Mouse (Mus musculus) forebrain, postnatal 0 days (tissue): ENCODE data around the gene Smarca1. TPM values are rescaled to one million over a fixed set of nuclear protein-coding genes. Genes with fewer than 3 reads are reported as not detected.
A peak's percentile ranks its signal among the peaks of the same experiment; 100 is the strongest.

Experiments used
- ATAC-seq: fragments of 200-750 bp; cut with Nextera tagmentation; 2 replicates; pipeline ENCODE4 v1.8.0; 2017; ENCODE audit warnings: mild to moderate bottlenecking, moderate library complexity
- DNase-seq: peaks from one replicate; pipeline ENCODE4 v3.0.0-alpha.2; 2015
- H3K27ac ChIP-seq: fragments of 300-500 bp; sonication (generic); 2 replicates; pipeline ENCODE4 v1.5.1; 2014; ENCODE audit warnings: low read depth, mild to moderate bottlenecking, antibody characterized with exemption, low read length, moderate library complexity, mixed read lengths
- H3K27me3 ChIP-seq: fragments of 300-500 bp; sonication (generic); 2 replicates; pipeline ENCODE4 v1.6.1; 2014; ENCODE audit warnings: mild to moderate bottlenecking, low read length, mixed read lengths; ENCODE audit not compliant: insufficient read depth
- H3K36me3 ChIP-seq: fragments of 300-500 bp; sonication (generic); 2 replicates; pipeline ENCODE4 v1.6.1; 2014; ENCODE audit warnings: mild to moderate bottlenecking, moderate library complexity; ENCODE audit not compliant: insufficient read depth
- H3K4me1 ChIP-seq: fragments of 300-500 bp; sonication (generic); 2 replicates; pipeline ENCODE4 v1.6.1; 2014; ENCODE audit warnings: antibody characterized with exemption; ENCODE audit not compliant: insufficient read depth
- H3K4me2 ChIP-seq: fragments of 300-500 bp; sonication (generic); 2 replicates; pipeline ENCODE4 v1.6.1; 2014; ENCODE audit warnings: low read depth, mild to moderate bottlenecking, moderate library complexity
- H3K4me3 ChIP-seq: fragments of 300-500 bp; sonication (generic); 2 replicates; pipeline ENCODE4 v1.5.1; 2014; ENCODE audit warnings: low read depth, low read length, mixed read lengths
- H3K9ac ChIP-seq: fragments of 300-500 bp; sonication (generic); 2 replicates; pipeline ENCODE4 v1.6.1; 2014; ENCODE audit warnings: mild to moderate bottlenecking
- H3K9me3 ChIP-seq: fragments of 300-500 bp; sonication (generic); 2 replicates; pipeline ENCODE4 v1.6.1; 2016; ENCODE audit warnings: low read length
- CTCF ChIP-seq: sonication (generic); IDR thresholded peaks from 2 replicates; pipeline ENCODE4 v1.5.1; 2016; ENCODE audit warnings: antibody characterized with exemption, control low read depth, low read depth
- WGBS: fragments of 180-500 bp; shearing (Covaris S2); extraction: QIAGEN DNeasy Blood & Tissue Kit; methylation state at CpG from one replicate; pipeline ENCODE4 v1.1.7; 2014; 5-methylcytosine and 5-hydroxymethylcytosine counted together
- polyA plus RNA-seq: library from polyadenylated mRNA; unstranded; fragments of >200 nt; fragmentation: Nextera tagmentation; extraction: Ambion mirVana; gene quantifications from 2 replicates; pipeline ENCODE4 v1.2.1, GENCODE M21; 2015
- total RNA-seq: library from RNA; depleted of rRNA; stranded (reverse); fragments of >200 nt; gene quantifications from 2 replicates; pipeline ENCODE4 v1.2.3, GENCODE M21; 2014

Gene Smarca1
- total and polyA plus RNA-seq, 2 experiments from 2014 or later = 28.6 to 63.1 TPM

DNA sequence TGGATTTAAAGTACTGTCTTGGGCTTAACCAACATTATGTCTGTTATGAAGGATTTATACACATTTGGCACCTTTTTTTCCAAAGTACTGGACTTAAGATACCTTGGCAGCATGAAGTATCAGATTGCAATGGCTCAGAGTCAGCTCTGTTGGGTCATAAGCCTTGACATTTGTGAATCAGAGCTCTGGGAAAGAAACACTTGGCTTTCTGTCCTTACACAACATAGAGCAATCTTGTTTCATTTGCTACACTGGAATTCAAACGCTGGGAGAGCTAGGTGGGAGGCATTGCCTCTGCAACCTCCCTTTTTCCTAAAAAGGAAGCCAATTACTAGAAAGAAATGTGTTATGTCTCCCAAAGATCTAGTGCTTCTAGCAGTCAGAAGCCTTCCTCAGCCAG, 24.1 kb upstream of the Smarca1 start:
- Histone ChIP-seq H3K9me3 (no peaks in the 10 kb centered on the region), H3K4me1 (no peaks in the 10 kb centered on the region), H3K27ac (no peak overlapping the region), H3K4me2 (no peak overlapping the region), H3K4me3 (no peak overlapping the region), H3K36me3 (no peaks in the 10 kb centered on the region), H3K9ac (no peak overlapping the region), H3K27me3 (no peaks in the 10 kb centered on the region)
- 76% methylated on average over 1 of the region's 1 CpGs for WGBS
- ATAC-seq = no peak
- DNase-seq = no peak
- TF ChIP-seq CTCF = no peak

DNA sequence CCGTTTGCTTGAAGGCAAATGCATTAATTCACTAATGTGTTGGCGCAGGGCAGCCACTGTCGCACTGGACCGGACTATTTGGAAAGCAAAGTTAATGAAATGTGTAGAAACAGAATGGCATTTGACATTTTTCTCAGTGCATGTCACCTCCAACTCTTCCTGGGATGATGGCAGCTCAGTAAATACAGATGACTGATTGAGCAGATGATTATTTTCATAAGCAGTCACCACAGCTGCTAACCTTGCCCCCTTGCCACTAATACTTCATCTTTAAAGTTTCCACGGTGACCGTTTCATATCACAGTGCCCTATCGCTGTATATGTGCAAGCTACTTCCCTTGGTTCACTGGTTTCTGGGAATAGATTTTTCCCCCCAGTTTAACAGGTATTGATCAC, 20.8 kb upstream of the Smarca1 start:
- H3K9ac ChIP-seq = no peak overlapping the region
- H3K4me2 ChIP-seq = no peak overlapping the region; the same call in 1 of the 2 replicates
- no peaks in the 10 kb centered on the region for H3K9me3 ChIP-seq
- DNase-seq (no peak), ATAC-seq (no peak)
- H3K27ac ChIP-seq = no peak overlapping the region
- no peak for TF ChIP-seq CTCF
- no peaks in the 10 kb centered on the region for H3K4me1 ChIP-seq
- no peaks in the 10 kb centered on the region for H3K27me3 ChIP-seq
- WGBS = 83% methylated on average over 7 of the region's 7 CpGs
- H3K4me3 ChIP-seq = no peak overlapping the region
- no peaks in the 10 kb centered on the region for H3K36me3 ChIP-seq

DNA sequence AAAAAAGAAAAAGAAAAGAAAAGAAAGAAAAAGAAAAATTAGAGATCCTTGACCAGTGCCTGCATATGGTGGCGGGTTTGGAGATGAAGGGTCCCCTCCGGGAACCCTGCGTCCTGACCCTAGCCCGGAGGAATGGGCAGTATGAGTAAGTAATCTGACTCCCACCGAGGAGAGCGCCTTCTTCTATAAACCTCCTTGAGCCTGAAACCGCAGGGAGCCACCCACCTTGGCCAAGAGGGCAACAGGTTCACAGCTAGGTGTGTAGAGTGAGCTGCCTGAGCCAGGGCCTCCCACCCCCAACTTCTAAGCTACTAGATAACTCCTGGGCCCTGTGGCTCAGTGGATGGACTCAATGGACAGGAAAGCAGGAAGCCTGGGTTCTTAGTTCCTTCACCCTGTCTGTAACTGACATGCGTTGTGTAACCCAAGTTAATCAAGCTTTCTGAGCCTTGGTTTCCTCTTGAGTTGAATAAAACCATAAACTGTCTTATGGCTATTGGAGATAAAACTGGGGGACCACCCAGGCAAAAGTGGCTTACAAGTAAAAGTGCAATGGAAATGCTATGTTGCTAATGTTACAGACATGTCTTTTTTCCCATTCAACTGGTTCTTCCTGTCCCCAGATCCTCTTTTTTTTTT, 20.2 kb upstream of the Smarca1 start:
- H3K4me3 ChIP-seq = peak overlapping the region; percentile 58
- H3K27me3 ChIP-seq = no peaks in the 10 kb centered on the region
- H3K4me1 ChIP-seq = no peaks in the 10 kb centered on the region
- H3K27ac ChIP-seq = no peak overlapping the region
- WGBS = 33% methylated on average over 8 of the region's 8 CpGs
- no peak for ATAC-seq
- peak; percentile 9 for DNase-seq
- H3K36me3 ChIP-seq = no peaks in the 10 kb centered on the region
- TF ChIP-seq CTCF = no peak
- H3K4me2 ChIP-seq = peak overlapping the region; percentile 49
- peak overlapping the region; percentile 74 for H3K9ac ChIP-seq
- no peaks in the 10 kb centered on the region for H3K9me3 ChIP-seq

DNA sequence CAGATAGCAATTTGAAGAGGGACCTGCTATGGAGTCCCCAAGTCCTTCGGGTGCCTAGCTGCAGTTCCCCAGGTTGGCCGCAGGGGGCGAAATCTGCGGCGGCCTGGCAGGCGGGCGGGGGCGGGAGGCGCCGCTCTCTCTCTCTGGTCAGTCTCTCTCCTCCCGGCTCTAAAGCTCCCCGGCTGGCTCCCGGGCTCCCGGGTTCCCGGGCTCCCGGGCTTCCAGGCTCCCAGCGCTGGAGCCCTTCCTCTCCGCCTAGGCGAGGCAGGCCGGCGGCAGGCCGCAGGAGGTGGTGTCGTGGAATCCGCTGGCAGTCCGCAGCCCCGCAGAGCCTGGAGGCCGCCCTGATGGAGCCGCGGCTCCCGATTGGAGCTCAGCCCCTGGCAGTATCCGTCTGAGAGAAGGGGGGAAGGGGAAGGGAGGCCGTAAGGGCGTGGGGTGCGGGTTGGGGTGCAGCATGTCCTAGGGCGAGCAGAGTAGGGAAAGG, 19.6 kb upstream of the Smarca1 start, which contains the start of gene Ocrl:
TSS of gene Ocrl (plus strand) at position 82 of the 487 bp plus-strand sequence.
- H3K27ac ChIP-seq = peak within 1 kb of the TSS; percentile 80
- no peaks in the 10 kb centered on the region for H3K27me3 ChIP-seq
- WGBS = 21% methylated on average over 35 of the region's 35 CpGs
- no peaks in the 10 kb centered on the region for H3K4me1 ChIP-seq
- peak; percentile 74 for TF ChIP-seq CTCF
- H3K9ac ChIP-seq = peak within 1 kb of the TSS; percentile 74
- H3K4me2 ChIP-seq = peak within 1 kb of the TSS; percentile 49
- DNase-seq (peak; percentile 80), ATAC-seq (peak; percentile 96)
- no peaks in the 10 kb centered on the region for H3K9me3 ChIP-seq
- no peaks in the 10 kb centered on the region for H3K36me3 ChIP-seq
- H3K4me3 ChIP-seq = peak within 1 kb of the TSS; percentile 58

DNA sequence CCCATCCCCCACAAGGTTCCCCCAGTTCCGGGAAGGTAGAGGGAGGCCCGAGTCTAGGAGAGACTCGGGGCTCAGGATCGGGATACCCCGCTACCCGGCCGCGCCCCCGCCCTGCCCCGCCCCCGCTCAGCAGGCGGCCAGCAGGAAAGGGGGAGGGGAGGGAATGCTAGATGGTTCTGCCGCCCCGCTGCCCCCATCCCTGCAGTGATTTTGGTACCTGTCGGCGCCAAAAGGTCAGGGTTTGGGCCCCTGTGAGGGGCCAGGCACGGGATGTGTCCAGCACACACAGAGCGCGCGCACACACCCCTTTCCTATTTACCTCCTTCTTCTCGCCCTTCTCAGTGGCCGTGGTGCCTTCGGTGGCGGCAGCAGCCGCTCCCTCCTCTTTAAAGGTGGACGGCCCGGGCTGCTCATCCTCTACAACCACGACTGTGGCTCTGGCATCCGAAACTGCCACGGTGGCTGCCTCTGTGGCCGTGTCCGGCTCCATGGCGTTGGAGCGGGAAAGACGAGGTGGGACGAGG, 805 bp downstream of the Smarca1 start:
- Histone ChIP-seq H3K27me3 (no peaks in the 10 kb centered on the region), H3K36me3 (no peaks in the 10 kb centered on the region), H3K4me2 (peak overlapping the region; percentile 56), H3K9me3 (no peaks in the 10 kb centered on the region), H3K4me1 (no peaks in the 10 kb centered on the region), H3K4me3 (peak overlapping the region; percentile 55), H3K27ac (peak overlapping the region; percentile 85), H3K9ac (peak overlapping the region; percentile 81)
- 37% methylated on average over 34 of the region's 36 CpGs for WGBS
- peak; percentile 57 for DNase-seq
- TF ChIP-seq CTCF = no peak
- peak; percentile 83 for ATAC-seq

DNA sequence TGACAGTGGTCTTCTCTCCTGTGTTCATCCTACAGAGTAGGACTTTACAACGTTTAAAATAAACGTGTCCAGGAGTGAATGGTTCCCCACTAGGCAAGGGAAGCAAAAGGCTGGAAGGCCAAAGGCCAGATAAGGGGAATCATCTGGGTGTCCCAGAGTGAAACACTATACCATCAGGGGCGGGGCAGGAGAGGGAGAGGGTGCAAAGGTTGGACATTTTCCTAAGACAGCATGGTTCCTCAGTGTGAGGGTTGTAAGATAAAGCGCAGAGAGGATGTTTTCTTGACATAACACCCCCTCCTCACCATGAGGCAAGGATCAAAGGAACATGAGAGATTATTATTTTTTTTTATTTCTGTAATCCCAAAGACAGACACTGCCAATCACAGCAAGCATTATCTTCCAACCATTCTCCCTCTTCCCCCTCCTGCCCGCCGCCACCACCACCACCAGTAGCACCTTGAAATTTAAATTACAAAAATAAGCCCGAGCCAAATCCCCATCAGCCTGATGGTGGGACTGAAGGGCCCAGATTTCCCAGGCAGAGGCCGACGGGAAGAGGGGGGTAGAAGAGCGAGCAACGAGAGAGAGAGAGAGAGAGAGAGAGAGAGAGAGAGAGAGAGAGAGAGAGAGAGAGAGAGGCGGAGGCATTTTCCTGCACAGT, 1.4 kb downstream of the Smarca1 start:
- Histone ChIP-seq H3K9me3 (no peaks in the 10 kb centered on the region), H3K27me3 (no peaks in the 10 kb centered on the region), H3K4me2 (peak overlapping the region; percentile 56), H3K4me1 (no peaks in the 10 kb centered on the region), H3K36me3 (no peaks in the 10 kb centered on the region), H3K4me3 (peak overlapping the region; percentile 55), H3K27ac (peak overlapping the region; percentile 85), H3K9ac (peak overlapping the region; percentile 81)
- 32% methylated on average over 11 of the region's 12 CpGs for WGBS
- no peak for TF ChIP-seq CTCF
- DNase-seq (peak; percentile 11), ATAC-seq (peak; percentile 23)

DNA sequence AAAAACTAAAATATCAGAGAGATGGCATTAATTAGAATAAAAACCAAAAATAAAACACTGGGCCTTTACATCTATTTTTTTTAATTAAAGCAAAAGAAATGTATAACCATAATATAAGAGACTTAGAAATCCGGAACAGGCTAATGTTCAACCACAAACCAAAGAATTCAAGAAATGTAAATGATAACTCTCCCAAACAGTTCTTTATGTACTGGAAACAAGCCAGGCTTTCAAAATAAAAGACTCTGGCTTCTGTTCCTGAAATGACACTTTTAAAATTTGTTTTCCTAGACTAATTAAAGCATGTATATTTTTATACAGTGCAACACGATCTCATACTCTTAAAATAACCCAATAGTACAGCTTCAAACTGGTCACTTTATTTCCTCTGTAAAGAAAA, 5.4 kb downstream of the Smarca1 start:
- WGBS = 63% methylated on average over 2 of the region's 2 CpGs
- Histone ChIP-seq H3K27me3 (no peaks in the 10 kb centered on the region), H3K9ac (no peak overlapping the region), H3K9me3 (no peaks in the 10 kb centered on the region), H3K4me1 (no peaks in the 10 kb centered on the region), H3K4me3 (no peak overlapping the region), H3K4me2 (no peak overlapping the region), H3K36me3 (no peaks in the 10 kb centered on the region), H3K27ac (no peak overlapping the region)
- ATAC-seq (no peak), DNase-seq (no peak)
- no peak for TF ChIP-seq CTCF
